Mouse (Mus musculus) neural tube, embryonic 10.5 days (tissue): ENCODE results near the gene Rabep2.
"Not testable (repeated sequence)": the region's sequence is repeated elsewhere in the genome, so short reads cannot be mapped to it uniquely, and the experiment has no call there.

Experiments used
- DNase-seq: peaks from one replicate; pipeline ENCODE4 v3.0.0-alpha.2; 2017; ENCODE audit warnings: low spot score; ENCODE audit errors: extremely low spot score

The Rabep2 gene

GRCm38 (mm10) chr7:126463547-126463946 is 35.0 kb downstream of the Rabep2 start:
- DNase-seq, result no peak

- no peak for DNase-seq
Measured at GRCm38 (mm10) chr7:126464121-126464520, 35.6 kb downstream of the Rabep2 start.

- DNase-seq, result no peak
Measured at GRCm38 (mm10) chr7:126464836-126465235, 36.3 kb downstream of the Rabep2 start.

- no peak for DNase-seq
Measured at GRCm38 (mm10) chr7:126465246-126466030, 36.9 kb downstream of the Rabep2 start.

- DNase-seq, result no peak
Measured at GRCm38 (mm10) chr7:126466116-126466515, 37.6 kb downstream of the Rabep2 start.

- no peak for DNase-seq
Measured at GRCm38 (mm10) chr7:126466707-126467106, 38.1 kb downstream of the Rabep2 start.

- no peak for DNase-seq
Measured at GRCm38 (mm10) chr7:126467271-126467670, 38.7 kb downstream of the Rabep2 start.

GRCm38 (mm10) chr7:126467834-126468627 is 39.5 kb downstream of the Rabep2 start:
- no peak for DNase-seq

GRCm38 (mm10) chr7:126470077-126470476 is 41.5 kb downstream of the Rabep2 start:
- no peak for DNase-seq

GRCm38 (mm10) chr7:126471361-126471760 is 42.8 kb downstream of the Rabep2 start:
- no peak for DNase-seq

- no peak for DNase-seq
Measured at GRCm38 (mm10) chr7:126471853-126472252, 43.3 kb downstream of the Rabep2 start.

GRCm38 (mm10) chr7:126472306-126472705 is 43.7 kb downstream of the Rabep2 start:
- DNase-seq, result no peak

- no peak for DNase-seq
Measured at GRCm38 (mm10) chr7:126472713-126473112, 44.2 kb downstream of the Rabep2 start.

GRCm38 (mm10) chr7:126473470-126474086 is 45.0 kb downstream of the Rabep2 start:
- DNase-seq, result no peak

- DNase-seq, result no peak
Measured at GRCm38 (mm10) chr7:126474486-126474955, 46.0 kb downstream of the Rabep2 start.

- DNase-seq, result peak; percentile 90
Measured at GRCm38 (mm10) chr7:126474993-126475581, 46.5 kb downstream of the Rabep2 start, which contains the start of gene Sh2b1. Gene Sh2b1 (minus strand): TSS chr7:126475424.

- DNase-seq, result no peak
Measured at GRCm38 (mm10) chr7:126481699-126482098, 53.1 kb downstream of the Rabep2 start.

GRCm38 (mm10) chr7:126482392-126482871 is 53.9 kb downstream of the Rabep2 start:
- DNase-seq, result peak; percentile 83

GRCm38 (mm10) chr7:126487052-126487483 is 58.5 kb downstream of the Rabep2 start, which contains the start of gene Tufm:
Gene Tufm (plus strand): TSS chr7:126487361.
- peak; percentile 97 for DNase-seq

- DNase-seq, result not testable (repeated sequence)
Measured at GRCm38 (mm10) chr7:126487617-126488385, 59.2 kb downstream of the Rabep2 start.
